In the genomic region with DNA sequence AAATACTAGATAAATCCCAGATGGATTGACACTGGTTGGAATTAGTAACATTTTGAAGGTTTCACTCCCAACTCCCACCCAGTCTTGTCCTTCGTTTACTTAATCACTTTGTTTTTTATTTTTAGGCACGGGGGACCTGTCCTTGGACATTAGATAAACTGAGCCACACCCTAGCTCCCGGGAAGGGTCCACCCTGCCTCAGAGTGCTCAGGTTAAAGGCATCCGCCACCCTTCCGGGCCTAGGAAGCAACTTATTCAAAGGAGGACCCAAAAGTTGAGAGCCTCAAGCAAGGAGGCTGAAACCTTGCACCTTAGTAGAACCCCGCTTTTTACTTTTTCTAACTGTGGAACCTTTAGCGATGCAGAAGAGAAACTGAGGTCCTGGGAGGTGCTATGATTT, we compare ENCODE assay signal across 8 mouse cellular contexts. TPM values are rescaled to one million over a fixed set of nuclear protein-coding genes. Genes with fewer than 3 reads are reported as not detected.
A peak's percentile ranks its signal among the peaks of the same experiment; 100 is the strongest.
DNase-seq lines count a peak whose midpoint lies in the region; ATAC-seq and TF ChIP-seq lines count a peak whose summit lies in the region.

No protein-coding gene starts in this region.

- WGBS in lung, adult 2 months, result 18% methylated on average over 7 of the region's 7 CpGs
- WGBS in embryonic facial prominence, embryonic 13.5 days, result 14% methylated on average over 7 of the region's 7 CpGs
- WGBS in limb, embryonic 10.5 days, result 22% methylated on average over 7 of the region's 7 CpGs
- 29% methylated on average over 7 of the region's 7 CpGs for WGBS in neural tube, embryonic 14.5 days

- H3K36me3 ChIP-seq in embryonic facial prominence, embryonic 13.5 days, result peaks cover 7% of the 10 kb centered on the region
- peaks cover 10% of the 10 kb centered on the region for H3K36me3 ChIP-seq in limb, embryonic 10.5 days
- no peaks in the 10 kb centered on the region for H3K36me3 ChIP-seq in neural tube, embryonic 14.5 days (ENCODE audit: control insufficient read depth, insufficient read depth, low read length)

- H3K27me3 ChIP-seq in embryonic facial prominence, embryonic 13.5 days, result peaks cover 55% of the 10 kb centered on the region
- peaks cover 64% of the 10 kb centered on the region for H3K27me3 ChIP-seq in limb, embryonic 10.5 days (ENCODE audit: low read depth, poor library complexity, severe bottlenecking)
- H3K27me3 ChIP-seq in neural tube, embryonic 14.5 days (ENCODE audit: control insufficient read depth, insufficient read depth, low read length), result peaks cover 36% of the 10 kb centered on the region

- no peak for DNase-seq in lung, adult 2 months
- no peak for DNase-seq in lung, postnatal 25 days (ENCODE audit: low spot score)
- DNase-seq in limb, embryonic 10.5 days (ENCODE audit: low spot score), result no peak
- no peak for DNase-seq in thymus, postnatal 36 days
- no peak for DNase-seq in frontal cortex, postnatal 10 days (ENCODE audit: low spot score in 2 of 2)
- DNase-seq in layer of hippocampus, adult 9-10 months (ENCODE audit: low spot score), result no peak

- no peak for ATAC-seq in embryonic facial prominence, embryonic 13.5 days (ENCODE audit: insufficient number of reproducible peaks, insufficient read depth, low FRiP score, low TSS enrichment, low read depth)
- ATAC-seq in neural tube, embryonic 14.5 days (ENCODE audit: low read depth), result no peak

- no peak for TF ChIP-seq CTCF in lung, adult 2 months (IDR thresholded peaks at IDR 0.05; ENCODE audit: insufficient read depth, low read length)

- no peaks in the 10 kb centered on the region for H3K9me3 ChIP-seq in embryonic facial prominence, embryonic 13.5 days
- no peaks in the 10 kb centered on the region for H3K9me3 ChIP-seq in limb, embryonic 10.5 days (replicated peaks)
- H3K9me3 ChIP-seq in neural tube, embryonic 14.5 days (ENCODE audit: control insufficient read depth, low read length), result no peaks in the 10 kb centered on the region

- H3K27ac ChIP-seq in embryonic facial prominence, embryonic 13.5 days, result peak overlapping the region; percentile 84
- H3K27ac ChIP-seq in limb, embryonic 10.5 days, result peak overlapping the region; percentile 53
- no peak overlapping the region for H3K27ac ChIP-seq in neural tube, embryonic 14.5 days (ENCODE audit: low read depth, low read length)

- peak overlapping the region; percentile 80 for H3K4me2 ChIP-seq in embryonic facial prominence, embryonic 13.5 days
- peak overlapping the region; percentile 60 for H3K4me2 ChIP-seq in neural tube, embryonic 14.5 days (ENCODE audit: low read depth, low read length)

- H3K4me3 ChIP-seq in lung, adult 2 months (replicated peaks; ENCODE audit: extremely low read depth, low read depth, low read length), result peak overlapping the region; percentile 77
- H3K4me3 ChIP-seq in embryonic facial prominence, embryonic 13.5 days, result peak overlapping the region; percentile 56
- peak overlapping the region; percentile 67 for H3K4me3 ChIP-seq in limb, embryonic 10.5 days
- H3K4me3 ChIP-seq in neural tube, embryonic 14.5 days (ENCODE audit: low read depth, low read length), result peak overlapping the region; percentile 37

- H3K4me1 ChIP-seq in lung, adult 2 months (ENCODE audit: control insufficient read depth, insufficient read depth, low read length), result peaks cover 6% of the 10 kb centered on the region
- peaks cover 26% of the 10 kb centered on the region for H3K4me1 ChIP-seq in embryonic facial prominence, embryonic 13.5 days
- H3K4me1 ChIP-seq in limb, embryonic 10.5 days, result peaks cover 36% of the 10 kb centered on the region
- H3K4me1 ChIP-seq in neural tube, embryonic 14.5 days (ENCODE audit: control insufficient read depth, insufficient read depth, low read length), result peaks cover 7% of the 10 kb centered on the region; the same call in 1 of the 2 replicates

- no peak for TF ChIP-seq POLR2A in lung, adult 2 months (IDR thresholded peaks at IDR 0.05; ENCODE audit: borderline replicate concordance, extremely low read depth, low read depth, low read length)

- H3K9ac ChIP-seq in embryonic facial prominence, embryonic 13.5 days, result peak overlapping the region; percentile 71
- H3K9ac ChIP-seq in neural tube, embryonic 14.5 days (replicated peaks; ENCODE audit: low read depth, low read length), result 0 out of 2 replicates have a peak overlapping the region, but pooled peaks have one; percentile 3

RNA-seq across cellular contexts. Expression of a gene that starts 2.9 kb away (rescaled TPM):
- 13.0 and 107 TPM in 2 replicates for polyA plus RNA-seq in lung, adult 2 months (2012; rRNA removed)
- polyA plus RNA-seq in embryonic facial prominence, embryonic 13.5 days (2015; fragmentation: Nextera tagmentation; extraction: Ambion mirVana), result 130 and 142 TPM in 2 replicates
- 29.7 and 38.7 TPM in 2 replicates for polyA plus RNA-seq in limb, embryonic 10.5 days (2016; fragmentation: Nextera tagmentation; extraction: Ambion mirVana)
- 1.4 TPM in 2 replicates for polyA plus RNA-seq in neural tube, embryonic 14.5 days (2014; fragmentation: Nextera tagmentation; extraction: Ambion mirVana)

RNA-seq across cellular contexts. Expression of a gene that starts 15.0 kb away (rescaled TPM):
- 40.8 and 43.3 TPM in 2 replicates for polyA plus RNA-seq in lung, adult 2 months (2012; rRNA removed)
- polyA plus RNA-seq in embryonic facial prominence, embryonic 13.5 days (2015; fragmentation: Nextera tagmentation; extraction: Ambion mirVana), result 16.4 and 21.2 TPM in 2 replicates
- polyA plus RNA-seq in limb, embryonic 10.5 days (2016; fragmentation: Nextera tagmentation; extraction: Ambion mirVana), result 31.3 and 31.6 TPM in 2 replicates
- polyA plus RNA-seq in neural tube, embryonic 14.5 days (2014; fragmentation: Nextera tagmentation; extraction: Ambion mirVana), result 17.0 and 18.8 TPM in 2 replicates

RNA-seq across cellular contexts. Expression of a gene that starts 24.6 kb away (rescaled TPM):
- polyA plus RNA-seq in lung, adult 2 months (2012; rRNA removed), result 5.0 and 5.2 TPM in 2 replicates
- polyA plus RNA-seq in embryonic facial prominence, embryonic 13.5 days (2015; fragmentation: Nextera tagmentation; extraction: Ambion mirVana), result 9.5 and 9.9 TPM in 2 replicates
- 12.9 and 14.0 TPM in 2 replicates for polyA plus RNA-seq in limb, embryonic 10.5 days (2016; fragmentation: Nextera tagmentation; extraction: Ambion mirVana)
- polyA plus RNA-seq in neural tube, embryonic 14.5 days (2014; fragmentation: Nextera tagmentation; extraction: Ambion mirVana), result 6.4 and 6.7 TPM in 2 replicates

RNA-seq across cellular contexts. Expression of a gene that starts 45.9 kb away (rescaled TPM):
- 0.36 and 0.54 TPM in 2 replicates for polyA plus RNA-seq in lung, adult 2 months (2012; rRNA removed)
- polyA plus RNA-seq in embryonic facial prominence, embryonic 13.5 days (2015; fragmentation: Nextera tagmentation; extraction: Ambion mirVana), result not detected in 2 replicates
- 0.13 TPM in 1 of 2 replicates, not detected in the other for polyA plus RNA-seq in limb, embryonic 10.5 days (2016; fragmentation: Nextera tagmentation; extraction: Ambion mirVana)
- polyA plus RNA-seq in neural tube, embryonic 14.5 days (2014; fragmentation: Nextera tagmentation; extraction: Ambion mirVana), result not detected in 2 replicates

RNA-seq across cellular contexts. Expression of a gene that starts 50.8 kb away (rescaled TPM):
- 79.1 and 85.6 TPM in 2 replicates for polyA plus RNA-seq in lung, adult 2 months (2012; rRNA removed)
- 3.9 and 4.2 TPM in 2 replicates for polyA plus RNA-seq in embryonic facial prominence, embryonic 13.5 days (2015; fragmentation: Nextera tagmentation; extraction: Ambion mirVana)
- polyA plus RNA-seq in limb, embryonic 10.5 days (2016; fragmentation: Nextera tagmentation; extraction: Ambion mirVana), result 3.6 and 4.0 TPM in 2 replicates
- 4.3 and 6.1 TPM in 2 replicates for polyA plus RNA-seq in neural tube, embryonic 14.5 days (2014; fragmentation: Nextera tagmentation; extraction: Ambion mirVana)
